Mouse (Mus musculus) MN1 (cell line): ENCODE measurements around the gene Kcnab1.
"Not testable (repeated sequence)": the region's sequence is repeated elsewhere in the genome, so short reads cannot be mapped to it uniquely, and the experiment has no call there.

Source experiments
- DNase-seq: peaks from one replicate; pipeline ENCODE4 v3.0.0-alpha.2; 2016; ENCODE audit warnings: low spot score

Kcnab1 gene

GRCm38 (mm10) chr3:65367944-65368343, 258.8 kb downstream of the Kcnab1 start:
- DNase-seq = peak; percentile 65

- no peak for DNase-seq
Observed at GRCm38 (mm10) chr3:65372552-65372951, 263.4 kb downstream of the Kcnab1 start.

GRCm38 (mm10) chr3:65373594-65374182, 264.5 kb downstream of the Kcnab1 start:
- DNase-seq = no peak

GRCm38 (mm10) chr3:65374729-65375128, 265.5 kb downstream of the Kcnab1 start:
- DNase-seq = no peak

- DNase-seq = no peak
Observed at GRCm38 (mm10) chr3:65378724-65379123, 269.5 kb downstream of the Kcnab1 start.

GRCm38 (mm10) chr3:65379884-65380539, 270.8 kb downstream of the Kcnab1 start:
- DNase-seq = peak; percentile 72

GRCm38 (mm10) chr3:65381094-65381493, 271.9 kb downstream of the Kcnab1 start:
- no peak for DNase-seq

- no peak for DNase-seq
Observed at GRCm38 (mm10) chr3:65384431-65384830, 275.2 kb downstream of the Kcnab1 start.

GRCm38 (mm10) chr3:65385771-65386170, 276.6 kb downstream of the Kcnab1 start:
- peak; percentile 54 for DNase-seq

GRCm38 (mm10) chr3:65391222-65391783, 282.1 kb downstream of the Kcnab1 start:
- DNase-seq = no peak

GRCm38 (mm10) chr3:65391784-65392420, 282.7 kb downstream of the Kcnab1 start:
- peak; percentile 67 for DNase-seq

GRCm38 (mm10) chr3:65392421-65392817, 283.2 kb downstream of the Kcnab1 start, which contains the start of gene Ssr3:
TSS of gene Ssr3 (minus strand) at chr3:65392623.
- DNase-seq = peak; percentile 99

- not testable (repeated sequence) for DNase-seq
Observed at GRCm38 (mm10) chr3:65395111-65395510, 285.9 kb downstream of the Kcnab1 start.

- DNase-seq = no peak
Observed at GRCm38 (mm10) chr3:65396835-65397504, 287.8 kb downstream of the Kcnab1 start.

- DNase-seq = no peak
Observed at GRCm38 (mm10) chr3:65397566-65397965, 288.4 kb downstream of the Kcnab1 start.

GRCm38 (mm10) chr3:65405781-65406180, 296.6 kb downstream of the Kcnab1 start:
- no peak for DNase-seq

- no peak for DNase-seq
Observed at GRCm38 (mm10) chr3:65407891-65408290, 298.7 kb downstream of the Kcnab1 start.

GRCm38 (mm10) chr3:65416571-65416970, 307.4 kb downstream of the Kcnab1 start:
- no peak for DNase-seq

- DNase-seq = no peak
Observed at GRCm38 (mm10) chr3:65417913-65418594, 308.9 kb downstream of the Kcnab1 start.

GRCm38 (mm10) chr3:65419706-65420105, 310.5 kb downstream of the Kcnab1 start:
- no peak for DNase-seq
